Mouse (Mus musculus): ENCODE results near the gene Brdt.

Brdt gene

GRCm38 (mm10) chr5:107421676-107422075 is 90.7 kb downstream of the Brdt start:
- DNase-seq, result no peak

DNA sequence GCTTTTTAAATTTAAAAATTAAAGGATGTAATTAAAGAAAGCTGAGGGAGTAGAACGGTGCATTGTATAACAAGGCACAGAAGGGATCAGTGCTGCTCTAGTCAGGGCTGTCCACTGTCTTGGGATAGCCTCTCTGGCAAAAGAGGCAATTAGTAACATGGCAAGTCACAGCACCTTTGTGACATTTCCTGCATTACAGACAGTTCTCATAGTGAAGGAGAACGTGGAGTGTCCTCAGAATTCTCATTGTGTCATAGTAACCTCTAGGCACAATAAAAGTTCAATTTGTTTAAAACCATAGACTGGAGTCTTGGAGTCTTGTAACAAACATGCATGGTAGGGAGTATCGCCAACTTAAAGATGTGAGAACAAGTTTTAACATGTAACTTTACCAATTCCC is 100.3 kb downstream of the Brdt start, which contains the start of gene Lpcat2b:
TSS of gene Lpcat2b (plus strand) at position 301 of the 400 bp plus-strand sequence.
- no peak for DNase-seq

DNA sequence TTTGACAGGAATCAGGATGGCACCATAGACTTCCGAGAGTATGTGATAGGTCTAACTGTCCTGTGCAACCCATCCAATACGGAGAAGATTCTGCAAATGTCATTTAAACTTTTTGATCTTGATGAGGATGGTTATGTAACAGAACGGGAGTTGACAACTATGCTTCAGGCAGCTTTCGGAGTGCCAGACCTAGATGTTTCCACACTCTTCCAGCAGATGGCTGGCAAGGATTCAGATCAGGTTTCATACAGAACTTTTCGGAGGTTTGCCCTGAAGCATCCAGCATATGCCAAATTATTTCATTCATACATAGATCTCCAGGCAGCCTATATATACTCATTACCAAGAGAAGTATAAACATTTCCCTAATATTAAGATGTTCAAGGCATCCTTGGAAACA is 103.0 kb downstream of the Brdt start:
- no peak for DNase-seq

DNA sequence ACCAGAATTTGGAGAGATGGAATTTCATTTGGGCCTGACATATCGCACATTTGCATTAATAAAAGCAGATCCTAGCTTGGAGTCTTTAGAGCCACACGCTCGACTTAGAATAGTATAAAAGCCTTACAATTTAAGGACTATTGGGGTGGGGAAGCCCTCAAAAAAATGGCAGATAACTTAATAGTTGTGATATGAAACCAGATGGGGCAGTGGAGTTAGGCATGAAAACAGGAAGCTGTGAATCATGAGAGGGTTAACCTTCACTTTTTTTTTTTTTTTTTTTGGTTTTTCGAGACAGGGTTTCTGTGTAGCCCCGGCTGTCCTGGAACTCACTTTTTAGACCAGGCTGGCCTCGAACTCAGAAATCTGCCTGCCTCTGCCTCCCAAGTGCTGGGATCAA is 105.2 kb downstream of the Brdt start:
- DNase-seq, result no peak

Measured in thymus, adult 18-20 months (tissue).